Mouse (Mus musculus) naive thymus-derived CD4-positive, alpha-beta T cell, adult 5 months (primary cell): ENCODE data around the gene Rec114. TPM values are rescaled to one million over a fixed set of nuclear protein-coding genes. Genes with fewer than 3 reads are reported as not detected.

Experiments
- polyA plus RNA-seq: library from polyadenylated mRNA; unstranded; fragments of 100-300 nt; shearing (Covaris generic); gene quantifications from one replicate; pipeline ENCODE4 v1.2.1, GENCODE M21; 2017

Rec114 gene
- 0.75 TPM for polyA plus RNA-seq

DNA sequence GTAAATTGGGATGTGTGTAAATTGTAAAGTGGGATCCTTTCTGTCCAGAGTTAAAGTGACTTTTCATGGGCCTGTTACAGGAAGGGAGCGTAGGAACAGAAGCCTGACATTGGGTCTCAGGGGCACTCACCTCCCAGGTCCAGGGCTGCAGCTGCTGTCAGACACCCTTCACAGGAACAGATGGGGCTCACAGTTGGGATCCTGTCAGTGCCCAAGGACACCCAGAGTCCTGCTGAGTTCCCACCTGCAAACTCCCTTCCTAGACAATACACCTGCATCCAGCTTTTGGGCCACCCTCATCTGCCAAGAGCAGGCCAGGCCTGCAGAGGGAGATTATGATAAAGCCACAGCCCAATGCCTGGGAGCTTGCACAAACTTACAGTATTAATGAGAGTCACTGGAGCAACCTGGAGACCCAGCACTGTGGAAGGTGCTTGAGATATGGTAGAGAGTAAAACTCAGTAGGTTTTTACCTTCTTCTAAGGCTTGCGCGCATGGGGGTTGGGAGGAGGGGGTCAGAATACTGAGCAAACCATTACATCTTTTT, at the start of gene Rec114:
Gene Rec114 (minus strand): TSS at position 263 of the 547 bp plus-strand sequence.

Other genes starting within 250 kb of the Rec114 start
- not detected for gene Cd276, start 188.5 kb downstream of the Rec114 start, polyA plus RNA-seq
- gene Nptn, start 161.7 kb downstream of the Rec114 start, polyA plus RNA-seq = 62.9 TPM
- gene Hcn4, start 79.4 kb upstream of the Rec114 start, polyA plus RNA-seq = not detected